In the genomic region with DNA sequence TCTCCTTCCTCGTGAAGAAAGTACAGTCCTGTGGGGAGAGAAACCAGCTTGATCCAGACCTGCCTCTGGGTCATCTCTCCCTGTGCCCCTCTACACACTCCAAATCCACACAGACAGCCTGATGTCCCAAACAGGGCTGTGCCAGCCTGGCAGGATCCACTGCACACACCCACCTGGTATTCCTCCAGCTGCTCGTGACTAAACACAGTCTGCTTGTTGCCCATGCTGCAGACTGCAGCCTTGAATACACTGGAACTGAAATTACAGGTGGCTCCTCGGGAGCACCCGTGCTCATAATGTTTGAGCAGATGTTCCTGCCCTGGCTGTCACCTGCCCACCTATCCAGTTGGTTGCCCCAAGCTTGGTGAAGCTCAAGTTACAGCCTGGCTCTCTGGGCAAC, we compare ENCODE assay signal across 16 mouse cellular contexts. TPM values are rescaled to one million over a fixed set of nuclear protein-coding genes. Genes with fewer than 3 reads are reported as not detected.
A peak's percentile ranks its signal among the peaks of the same experiment; 100 is the strongest.
DNase-seq lines count a peak whose midpoint lies in the region.
"Had no signal": no experiment of that assay in that cellular context is flagged by ENCODE, and none has a peak within 500 bp of the region (broad histone marks: within the 10 kb centered on the region; RNA-seq: fewer than 3 reads in every experiment).

A gene (minus strand): TSS at position 87 of the 400 bp plus-strand sequence.

- DNase-seq in layer of hippocampus, adult 8-10 months (ENCODE audit: low spot score in 2 of 2), result peak; percentile 29 to 33
- no peak for DNase-seq in layer of hippocampus, adult 9-10 months (ENCODE audit: low spot score)
- DNase-seq in right cerebral cortex, adult 18-20 months, result peak; percentile 10
- no peak for DNase-seq in right cerebral cortex, postnatal 4 days
- DNase-seq in right cerebral cortex, adult 2 months (ENCODE audit: low spot score in 2 of 2), result peak; percentile 18 to 19
- no peak for DNase-seq in MN1 (ENCODE audit: low spot score)
- DNase-seq in cerebellum, postnatal 36 days, result no peak
- DNase-seq: adrenal gland, postnatal 10 days; cerebellum, adult 11-12 months; cerebellum, adult 9-11 months; embryo, embryonic 11 days; gastrocnemius, postnatal 10 days; heart, adult 2 months had no signal

RNA-seq across cellular contexts. Expression of the gene that starts here (rescaled TPM):
- under 1 TPM in 1 of 4 experiments, not detected in 3; 0.14 TPM for total RNA-seq in layer of hippocampus, adult 8-10 months (2022)
- total RNA-seq: adrenal gland, postnatal 10 days; adrenal gland, postnatal 4 days; common myeloid progenitor, adult 5-6 weeks; gastrocnemius, postnatal 10 days; gastrocnemius, postnatal 4 days had no signal

Comparison
In these comparisons a context has a peak if more than half of its experiments do, and no peak if none do; other contexts are left out.
1. DNase-seq: peak in right cerebral cortex, adult 18-20 months (single experiment) and right cerebral cortex, adult 2 months (2 of 2); none in layer of hippocampus, adult 9-10 months (single experiment), right cerebral cortex, postnatal 4 days (single experiment), MN1 (single experiment) and cerebellum, postnatal 36 days (0 of 2).
2. Peak in DNase-seq in layer of hippocampus, adult 8-10 months; RNA of the gene not detected or under 1 TPM.